Mouse (Mus musculus) CH12.LX (cell line): ENCODE measurements around the gene Itprid1. TPM values are rescaled to one million over a fixed set of nuclear protein-coding genes. Genes with fewer than 3 reads are reported as not detected.

Experiments used
- DNase-seq: peaks from one replicate; pipeline ENCODE4 v3.0.0-alpha.2; 2013; ENCODE audit errors: extremely low read depth
- H3K27ac ChIP-seq: 2 replicates; pipeline ENCODE4 v1.5.1; 2012; ENCODE audit warnings: low read depth, mild to moderate bottlenecking, control low read depth, moderate library complexity; ENCODE audit not compliant: insufficient read depth
- H3K27me3 ChIP-seq: replicated peaks from 2 replicates; pipeline ENCODE3; 2012; ENCODE audit warnings: inconsistent platforms
- H3K36me3 ChIP-seq, 2 experiments: replicated peaks in 1 of 2; 2 replicates each; pipeline versions ENCODE3 to v1.6.1; 2012; ENCODE audit warnings: inconsistent platforms in 1 of 2, low read length in 1 of 2, mild to moderate bottlenecking in 1 of 2, mixed read lengths in 1 of 2, moderate library complexity in 1 of 2; ENCODE audit not compliant: control insufficient read depth in 1 of 2, insufficient read depth in 1 of 2
- H3K4me1 ChIP-seq, 2 experiments: 2 replicates each; pipeline ENCODE4 v1.6.1; 2012; ENCODE audit warnings: inconsistent platforms in 1 of 2, moderate library complexity in 1 of 2; ENCODE audit not compliant: insufficient read depth in 2 of 2, control insufficient read depth in 1 of 2
- H3K4me2 ChIP-seq: 2 replicates; pipeline ENCODE4 v1.6.1; 2012; ENCODE audit warnings: low read depth, mild to moderate bottlenecking, control low read depth; ENCODE audit not compliant: poor library complexity, insufficient read depth, severe bottlenecking
- H3K4me3 ChIP-seq, 3 experiments: fragments of 150-350 bp in 1 of 3; sonication (generic) in 1 of 3; replicated peaks in 1 of 3; 2 replicates each; pipeline versions ENCODE3 to v1.5.1; 2011 to 2012; ENCODE audit warnings: low read depth in 2 of 3, low read length in 2 of 3, mild to moderate bottlenecking in 2 of 3, moderate library complexity in 2 of 3, control low read depth in 1 of 3, improper control_type of control experiment in 1 of 3, inconsistent platforms in 1 of 3, mixed read lengths in 1 of 3; ENCODE audit not compliant: poor library complexity in 1 of 3
- H3K79me2 ChIP-seq: replicated peaks from 2 replicates; pipeline ENCODE4 v1.6.1; 2012; ENCODE audit warnings: mild to moderate bottlenecking, moderate library complexity; ENCODE audit not compliant: control insufficient read depth, poor library complexity, insufficient read depth, severe bottlenecking; ENCODE audit errors: extremely low read depth
- H3K9ac ChIP-seq: 2 replicates; pipeline ENCODE4 v1.6.1; 2012; ENCODE audit warnings: low read depth, mild to moderate bottlenecking, control low read depth, moderate library complexity; ENCODE audit not compliant: insufficient read depth
- H3K9me3 ChIP-seq: replicated peaks from 2 replicates; pipeline ENCODE3; 2012; ENCODE audit warnings: low read length, inconsistent platforms, mixed read lengths
- BHLHE40 ChIP-seq: IDR thresholded peaks from 2 replicates; pipeline ENCODE4 v1.6.1; 2011; ENCODE audit warnings: mild to moderate bottlenecking, low read depth, low read length, improper control_type of control experiment
- CHD1 ChIP-seq: IDR thresholded peaks from 2 replicates; pipeline ENCODE4 v1.6.1; 2012; ENCODE audit warnings: low read depth, low read length, improper control_type of control experiment, inconsistent platforms
- CTCF ChIP-seq, 2 experiments: IDR thresholded peaks in 1 of 2; conservative IDR thresholded peaks in 1 of 2; 2 replicates each; pipeline ENCODE4 v1.5.1; 2011 to 2012; ENCODE audit warnings: low read depth in 2 of 2, low read length in 2 of 2, improper control_type of control experiment in 1 of 2, inconsistent platforms in 1 of 2, mild to moderate bottlenecking in 1 of 2, moderate library complexity in 1 of 2
- ELF1 ChIP-seq: IDR thresholded peaks from 2 replicates; pipeline ENCODE4 v1.6.1; 2014; ENCODE audit warnings: low read depth, mild to moderate bottlenecking, inconsistent platforms, low read length, improper control_type of control experiment
- KAT2A ChIP-seq: IDR thresholded peaks from 2 replicates; pipeline ENCODE4 v1.6.1; 2012; ENCODE audit warnings: low read length, improper control_type of control experiment, inconsistent platforms; ENCODE audit not compliant: insufficient replicate concordance
- MAZ ChIP-seq: IDR thresholded peaks from 2 replicates; pipeline ENCODE4 v1.6.1; 2012; ENCODE audit warnings: low read depth, mild to moderate bottlenecking, inconsistent platforms, low read length, improper control_type of control experiment, moderate library complexity
- MXI1 ChIP-seq: IDR thresholded peaks from 2 replicates; pipeline ENCODE4 v1.6.1; 2011; ENCODE audit warnings: mild to moderate bottlenecking, low read depth, low read length, improper control_type of control experiment
- MYC ChIP-seq: IDR thresholded peaks from 2 replicates; pipeline ENCODE4 v1.6.1; 2011; ENCODE audit warnings: low read depth, mild to moderate bottlenecking, improper control_type of control experiment, low read length
- PAX5 ChIP-seq: IDR thresholded peaks from 2 replicates; pipeline ENCODE4 v1.6.1; 2012; ENCODE audit warnings: low read length, inconsistent platforms, mixed read lengths
- POLR2AphosphoS2 ChIP-seq: IDR thresholded peaks from 2 replicates; pipeline ENCODE4 v1.6.1; 2011; ENCODE audit warnings: low read depth, low read length, improper control_type of control experiment
- RAD21 ChIP-seq: IDR thresholded peaks from 2 replicates; pipeline ENCODE4 v1.6.1; 2011; ENCODE audit warnings: low read depth, mild to moderate bottlenecking, low read length, improper control_type of control experiment, moderate library complexity
- RCOR1 ChIP-seq: conservative IDR thresholded peaks from 2 replicates; pipeline ENCODE4 v1.6.1; 2012; ENCODE audit warnings: low read depth, mild to moderate bottlenecking, inconsistent platforms, low read length, improper control_type of control experiment
- SMC3 ChIP-seq: IDR thresholded peaks from 2 replicates; pipeline ENCODE4 v1.6.1; 2011; ENCODE audit warnings: low read depth, low read length, improper control_type of control experiment
- TCF12 ChIP-seq: IDR thresholded peaks from 2 replicates; pipeline ENCODE4 v1.6.1; 2014; ENCODE audit warnings: low read depth, mild to moderate bottlenecking, inconsistent platforms, low read length, improper control_type of control experiment
- UBTF ChIP-seq: IDR thresholded peaks from 2 replicates; pipeline ENCODE4 v1.6.1; 2012; ENCODE audit warnings: low read depth, mild to moderate bottlenecking, inconsistent platforms, low read length, improper control_type of control experiment, moderate library complexity
- USF1 ChIP-seq: IDR thresholded peaks from 2 replicates; pipeline ENCODE4 v1.6.1; 2014; ENCODE audit warnings: low read depth, mild to moderate bottlenecking, inconsistent platforms, low read length, improper control_type of control experiment
- ZNF384 ChIP-seq: IDR thresholded peaks from 2 replicates; pipeline ENCODE4 v1.6.1; 2012; ENCODE audit warnings: low read depth, low read length, improper control_type of control experiment, inconsistent platforms
- dilution Hi-C: fragments of 300-500 bp; cut with MboI; formaldehyde crosslinking; loops from 2 replicates; pipeline ENCODE4 v1.14.3; 2020; ENCODE audit warnings: low sequenced_read_pairs; ENCODE audit not compliant: extremely low pct_unique_long_range_greater_than_20kb, extremely low pct_ligation_motif_present
- in situ Hi-C: fragments of 300-500 bp; cut with MboI; formaldehyde crosslinking; loops from 3 replicates; pipeline ENCODE4 v1.14.3; 2019; ENCODE audit warnings: low sequenced_read_pairs, low pct_ligation_motif_present, low pct_unique_long_range_greater_than_20kb, mixed read lengths
- polyA plus RNA-seq: library from polyadenylated mRNA; unstranded; fragments of >175 nt; gene quantifications from 2 replicates; pipeline ENCODE4 v1.2.1, GENCODE M21; 2012; ENCODE audit warnings: low read depth; ENCODE audit not compliant: insufficient read length
- total RNA-seq, 2 experiments: library from RNA; depleted of rRNA; stranded (reverse); fragments of 300-350 nt in 1 of 2; fragments of >200 nt in 1 of 2; gene quantifications; 2 replicates each; pipeline ENCODE4 v1.2.3; 2012 to 2014

The Itprid1 gene
- total and polyA plus RNA-seq, 3 experiments = 0.11 TPM; not detected in 1

- TF ChIP-seq UBTF (no peak), BHLHE40 (no peak), RAD21 (no peak), MXI1 (no peak), POLR2AphosphoS2 (no peak), USF1 (no peak), TCF12 (no peak), MAZ (no peak), RCOR1 (no peak), CHD1 (no peak), MYC (no peak)
- Histone ChIP-seq H3K9ac (no peak overlapping the region), H3K79me2 (no peaks in the 10 kb centered on the region), H3K9me3 (no peaks in the 10 kb centered on the region), H3K4me3 (no peak overlapping the region), H3K36me3 (no peaks in the 10 kb centered on the region), H3K27me3 (no peaks in the 10 kb centered on the region), H3K27ac (no peak overlapping the region), H3K4me2 (no peak overlapping the region), H3K4me1 (peaks cover 0 to 8% of the 10 kb centered on the region in 2 experiments; a peak in 2 of 4 replicates)
- DNase-seq = no peak
- in situ Hi-C loops (no loop called here), dilution Hi-C loops (no loop called here)
Measured at GRCm38 (mm10) chr6:55803357-55803756, 33.3 kb upstream of the Itprid1 start.

GRCm38 (mm10) chr6:55803991-55804680 lies 32.6 kb upstream of the Itprid1 start:
- dilution Hi-C loops = no loop called here

More at GRCm38 (mm10) chr6:55803991-55804680, 32.6 kb upstream of the Itprid1 start:
- no peak for TF ChIP-seq ZNF384
- TF ChIP-seq KAT2A = no peak
- TF ChIP-seq RAD21 = peak; percentile 44
- no peak for TF ChIP-seq PAX5
- TF ChIP-seq CTCF (conservative IDR thresholded peaks at IDR 0.05 in 1 of 2, IDR thresholded peaks at IDR 0.05 in 1 of 2; ENCODE audit: low read depth in 2 of 2, low read length in 2 of 2) = peak; percentile 50 to 57
- TF ChIP-seq ELF1 = no peak
- peak; percentile 32 for TF ChIP-seq SMC3
- Histone ChIP-seq H3K27me3 (no peaks in the 10 kb centered on the region), H3K4me2 (no peak overlapping the region), H3K9me3 (no peaks in the 10 kb centered on the region), H3K4me1 (peaks cover 0 to 8% of the 10 kb centered on the region in 2 experiments; a peak in 2 of 4 replicates), H3K36me3 (no peaks in the 10 kb centered on the region), H3K27ac (no peak overlapping the region), H3K4me3 (no peak overlapping the region), H3K79me2 (no peaks in the 10 kb centered on the region), H3K9ac (no peak overlapping the region)
- in situ Hi-C loops = no loop called here
- peak; percentile 51 for DNase-seq
